Mouse (Mus musculus) heart, adult 2 months (tissue): Measurements from ENCODE around the gene Purb.

Experiments used
- CTCF ChIP-seq: fragments of 200-600 bp; IDR thresholded peaks from 2 replicates; pipeline ENCODE4 v1.8.1; 2022; ENCODE audit warnings: antibody characterized with exemption, mild to moderate bottlenecking, moderate library complexity
- POLR2A ChIP-seq: fragments of 200-500 bp; IDR thresholded peaks from 2 replicates; pipeline ENCODE4 v1.6.1; 2011; ENCODE audit warnings: mild to moderate bottlenecking, low read depth, low read length, control low read depth; ENCODE audit not compliant: insufficient read depth

DNA sequence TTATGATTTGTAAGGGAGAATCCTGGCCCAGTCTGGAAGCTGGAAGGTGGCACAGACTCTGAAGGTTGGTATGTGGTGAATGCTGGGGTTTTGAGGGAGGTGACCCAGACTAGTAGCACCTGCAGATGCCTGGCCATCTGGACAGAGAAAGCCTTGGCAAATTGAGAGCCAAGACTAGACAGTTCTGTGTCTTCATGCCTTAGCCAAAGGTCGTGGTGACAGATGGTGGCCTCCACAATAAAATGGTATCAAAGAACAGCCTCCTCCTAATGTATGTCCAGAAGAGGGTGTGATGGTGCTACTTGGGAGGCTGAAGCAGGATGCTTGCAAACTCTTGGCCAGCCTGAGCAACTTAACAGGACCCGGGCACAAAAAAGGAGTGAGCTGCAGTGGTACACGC, 28.5 kb upstream of the Purb start:
- TF ChIP-seq CTCF (no peak), POLR2A (no peak)
